Mouse (Mus musculus) megakaryocyte progenitor cell, adult 5-6 weeks (primary cell): ENCODE results near the gene Col5a2. TPM values are rescaled to one million over a fixed set of nuclear protein-coding genes. Genes with fewer than 3 reads are reported as not detected.
A peak's percentile ranks its signal among the peaks of the same experiment; 100 is the strongest.
"Not testable (repeated sequence)": the region's sequence is repeated elsewhere in the genome, so short reads cannot be mapped to it uniquely, and the experiment has no call there.

Source experiments
- ATAC-seq: replicated peaks from 2 replicates; pipeline ENCODE4 v1.8.0; 2016; ENCODE audit warnings: mild to moderate bottlenecking, moderate TSS enrichment, inconsistent platforms; ENCODE audit not compliant: poor library complexity
- total RNA-seq, 2 experiments: library from RNA; stranded (forward) in 1 of 2; stranded (reverse) in 1 of 2; fragments of 157-497, 149-512 nt in 1 of 2; fragments of 200-1000 nt in 1 of 2; gene quantifications; 2 replicates each; pipeline versions ENCODE4 v1.2.3 to v1.2.4; 2015 to 2017

Gene Col5a2
- total RNA-seq (2015) (not detected in 2 replicates), total RNA-seq (2017) (not detected in 2 replicates)

DNA sequence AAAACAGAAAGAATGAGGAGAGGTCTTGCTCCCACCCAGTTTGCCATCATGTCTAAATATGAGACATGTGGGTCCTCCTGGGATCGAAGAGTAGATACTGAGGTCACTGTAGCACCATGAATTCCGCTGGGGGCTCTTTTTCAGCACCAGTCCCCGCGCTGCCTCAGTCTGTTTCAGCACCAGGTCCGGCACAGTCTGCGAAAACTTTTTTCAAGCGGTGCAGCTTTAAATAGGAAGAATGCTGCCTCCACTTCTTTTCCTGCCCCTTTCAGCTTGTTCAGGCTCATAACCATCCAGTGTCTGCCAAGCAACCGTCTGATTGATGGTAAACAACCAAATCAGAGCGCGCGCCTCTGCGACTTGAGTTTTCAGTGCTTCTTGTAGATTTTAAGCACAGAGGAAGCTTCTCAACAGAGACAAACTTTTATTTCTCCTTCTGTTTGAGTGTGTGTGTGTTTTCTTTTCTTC is at the start of gene Col5a2:
Gene Col5a2 (minus strand): TSS at position 418 of the 468 bp plus-strand sequence.
- ATAC-seq, result no peak

DNA sequence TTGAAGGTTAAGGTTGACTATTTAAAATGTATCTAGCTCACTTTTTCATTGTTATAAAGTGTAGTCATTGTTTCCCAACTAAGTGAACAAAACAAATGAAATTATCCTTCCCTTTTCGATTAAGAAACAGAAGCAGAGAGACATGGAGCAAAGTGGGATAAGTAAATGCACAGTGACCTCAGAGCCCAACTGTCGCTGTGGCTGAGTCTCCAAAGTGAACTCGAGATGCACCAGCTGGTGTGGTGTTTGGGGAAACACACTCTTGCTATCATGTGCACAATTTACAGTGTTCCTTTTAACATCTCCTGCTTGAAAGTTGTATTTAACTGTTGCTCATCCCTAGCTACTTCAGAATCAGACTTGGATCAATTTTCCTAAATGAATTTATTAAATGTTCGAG is 47.4 kb upstream of the Col5a2 start:
- no peak for ATAC-seq

DNA sequence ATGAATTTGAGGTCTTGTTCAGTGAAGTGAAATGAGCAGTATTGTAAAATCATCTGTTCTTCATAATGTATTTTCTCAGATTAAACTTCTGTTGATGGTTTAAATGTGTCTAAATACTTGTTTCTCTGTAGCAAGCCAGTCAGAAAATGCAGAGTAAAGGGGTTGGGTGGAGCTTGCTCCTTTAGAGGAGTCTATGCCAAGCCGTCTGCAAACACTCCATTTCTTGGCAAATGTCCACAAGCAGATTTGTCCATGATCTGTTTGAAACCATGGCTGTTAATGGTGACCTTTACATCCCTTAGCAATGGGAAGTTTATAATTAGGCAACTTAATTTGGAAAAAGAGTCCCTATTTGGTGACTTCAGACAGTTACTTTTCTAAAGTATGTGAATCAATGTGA is 38.8 kb upstream of the Col5a2 start:
- ATAC-seq, result no peak

DNA sequence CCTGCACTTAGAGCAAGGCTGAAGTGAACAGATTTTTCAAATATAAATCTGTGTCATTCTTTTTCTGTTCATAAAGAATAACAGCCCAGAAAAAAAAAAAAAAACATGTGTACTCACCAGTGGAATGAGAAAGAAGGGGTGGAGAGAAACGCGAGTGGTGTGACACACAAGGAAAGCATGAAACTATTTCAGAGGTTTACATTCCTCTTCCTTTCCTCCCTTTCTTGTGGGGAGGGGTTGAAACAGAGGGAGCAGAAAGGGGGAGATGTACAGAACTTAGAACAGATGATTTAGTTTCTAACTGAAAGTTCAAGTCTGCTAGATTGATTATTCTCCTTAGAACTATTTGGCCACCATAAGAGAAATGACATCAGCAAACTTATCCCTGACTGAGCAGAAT is 38.1 kb upstream of the Col5a2 start:
- ATAC-seq, result no peak

DNA sequence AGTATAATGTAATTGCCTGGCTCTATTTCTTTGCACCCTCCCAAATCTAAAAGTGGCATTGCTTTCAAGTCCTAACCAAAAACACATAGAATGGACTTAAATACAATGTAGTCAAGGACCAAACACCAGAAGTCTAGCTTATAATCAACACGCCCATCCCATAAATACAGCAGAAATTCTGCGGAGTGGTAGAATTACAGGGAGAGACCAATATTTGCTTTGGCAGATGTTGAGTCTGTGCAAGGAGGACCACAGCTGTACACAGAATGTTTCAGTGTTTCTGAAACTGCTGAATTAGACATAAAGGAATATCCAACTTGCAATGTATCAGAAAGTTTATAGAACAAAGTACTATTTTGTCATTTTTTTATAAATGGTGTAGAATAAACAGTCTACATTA is 28.4 kb upstream of the Col5a2 start:
- no peak for ATAC-seq

DNA sequence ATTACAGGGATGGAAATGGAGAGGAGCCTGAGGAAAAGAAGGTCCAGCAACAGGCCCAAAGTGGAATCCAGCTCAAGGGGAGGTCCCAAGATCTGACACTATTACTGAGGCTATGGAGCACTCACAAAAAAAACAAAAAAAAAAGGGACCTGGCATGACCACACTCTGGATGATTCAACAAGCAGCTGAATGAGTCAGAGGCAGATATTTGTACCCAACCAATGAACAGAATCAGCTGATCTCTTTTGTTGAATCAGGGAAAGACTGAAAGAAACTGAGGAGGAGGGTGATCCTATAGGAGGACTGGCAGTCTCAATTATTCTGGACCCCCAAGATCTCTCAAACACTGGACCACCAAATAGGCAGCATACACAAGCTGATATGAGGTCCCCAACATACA is 24.4 kb upstream of the Col5a2 start:
- ATAC-seq, result not testable (repeated sequence)

DNA sequence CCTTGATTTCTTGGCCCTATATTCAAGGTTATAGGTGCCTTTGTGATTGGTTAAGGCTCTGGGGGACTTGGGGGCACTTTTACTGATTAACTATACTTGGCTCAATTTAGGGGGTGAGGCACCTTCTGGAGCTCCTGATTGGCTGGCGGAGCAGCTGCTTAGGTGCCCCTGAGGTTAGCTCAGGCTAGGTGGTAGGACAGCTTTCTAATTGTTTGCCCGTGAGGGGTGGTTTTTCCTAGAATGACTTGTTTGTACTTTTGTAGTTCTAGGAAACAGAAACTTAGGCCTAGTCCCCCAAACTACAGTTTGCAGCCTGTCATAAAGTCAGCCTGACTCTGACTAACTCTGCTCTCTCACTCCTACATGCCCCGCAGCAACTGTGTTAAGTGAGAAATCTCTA is 20.5 kb upstream of the Col5a2 start:
- no peak for ATAC-seq

DNA sequence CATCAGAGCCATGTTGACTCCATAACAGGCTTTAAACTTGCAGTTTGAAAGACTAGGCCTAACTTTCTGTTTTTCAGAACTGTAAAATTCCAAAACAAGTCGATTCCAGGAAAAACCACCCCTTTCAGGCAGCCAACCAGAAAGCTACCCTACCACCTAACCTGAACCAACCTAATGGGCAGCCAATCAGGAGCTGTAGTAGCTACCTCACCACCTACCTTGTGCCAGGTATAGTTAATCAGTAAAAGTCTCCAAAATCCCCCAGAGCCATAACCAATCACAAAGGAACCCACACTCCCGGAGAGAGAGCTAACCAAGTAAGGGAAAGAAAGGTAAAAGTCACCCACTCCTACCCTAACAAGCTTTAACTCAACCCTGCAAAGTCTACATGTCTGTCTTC is 18.4 kb upstream of the Col5a2 start:
- no peak for ATAC-seq

DNA sequence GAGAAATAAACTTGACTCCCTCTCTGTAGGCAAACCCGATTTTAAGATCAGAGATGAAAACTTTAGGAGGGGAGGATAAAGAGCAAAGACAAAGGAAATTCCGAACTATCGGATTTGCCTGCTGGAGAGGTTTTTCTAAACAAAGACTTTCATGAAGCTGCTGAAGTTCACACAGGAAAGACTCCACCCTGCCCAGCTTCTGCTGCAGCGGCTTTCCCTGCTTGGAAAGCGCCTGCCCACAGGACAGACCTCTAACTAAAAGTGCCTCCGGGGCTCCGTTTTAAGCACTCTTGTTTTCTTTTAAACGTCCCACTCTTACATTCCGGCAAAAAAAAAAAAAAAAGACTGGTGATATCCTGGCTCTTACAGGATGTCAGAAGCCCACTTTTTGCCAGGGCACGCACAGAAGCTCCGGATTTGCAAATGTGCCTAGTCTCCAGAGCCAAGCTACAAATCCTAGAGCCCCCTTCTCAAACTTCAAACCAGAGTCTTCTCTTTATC is 791 bp downstream of the Col5a2 start:
- ATAC-seq, result no peak

DNA sequence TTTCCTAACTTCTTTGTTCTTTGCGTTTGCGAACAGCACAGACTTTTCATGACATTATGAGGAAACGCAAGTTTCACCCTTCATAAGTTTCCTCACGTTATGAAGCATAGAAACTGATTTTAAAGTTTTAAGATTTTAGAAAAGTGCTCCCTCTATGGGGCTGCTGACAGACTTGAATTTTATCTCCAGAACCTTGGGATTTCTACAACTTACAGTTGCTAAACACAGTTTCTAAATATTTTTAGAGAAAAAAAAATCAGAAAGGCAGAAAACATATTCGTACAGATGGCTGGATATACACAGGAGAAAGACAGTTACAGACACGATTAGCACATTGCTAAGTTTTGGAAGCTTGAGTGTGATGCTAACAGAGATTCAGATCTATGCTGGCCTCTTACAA is 1.6 kb downstream of the Col5a2 start:
- ATAC-seq, result no peak

DNA sequence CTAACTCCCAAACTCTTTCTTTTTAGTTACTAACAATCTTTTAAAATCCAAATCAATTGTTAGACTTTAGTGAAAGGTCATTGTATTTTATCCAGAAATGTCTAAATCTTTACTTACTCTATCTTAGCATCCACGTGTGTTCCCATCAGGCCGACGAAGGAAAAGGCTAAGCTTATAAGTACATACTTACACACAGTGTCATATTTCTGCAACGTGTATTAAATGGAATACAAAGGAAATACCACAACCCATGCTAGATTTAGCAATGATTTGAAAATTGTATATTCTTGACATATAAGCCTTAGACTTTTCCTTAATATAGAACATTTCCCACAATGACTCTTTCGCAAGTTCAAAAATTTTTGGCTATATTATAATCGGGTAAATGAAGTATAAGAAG is 2.6 kb downstream of the Col5a2 start:
- no peak for ATAC-seq

DNA sequence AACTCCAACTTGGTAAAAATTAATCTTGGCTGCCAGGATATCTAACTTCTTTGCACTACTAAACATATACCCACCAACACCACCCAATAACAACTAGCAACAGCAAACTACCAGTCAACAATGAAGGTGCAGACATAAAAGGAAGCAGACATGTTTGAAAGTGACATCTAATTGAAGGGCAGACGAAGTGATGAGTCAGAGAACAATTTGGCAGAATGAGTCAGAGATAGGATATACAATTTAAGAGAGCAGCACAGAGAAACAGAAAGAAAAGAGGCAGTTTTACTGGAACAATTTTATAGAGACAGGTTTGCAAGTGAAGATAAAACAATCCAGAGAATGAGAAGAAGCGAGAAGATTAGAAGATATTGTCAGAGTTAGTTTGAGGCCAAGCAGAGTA is 8.1 kb downstream of the Col5a2 start:
- ATAC-seq, result no peak

DNA sequence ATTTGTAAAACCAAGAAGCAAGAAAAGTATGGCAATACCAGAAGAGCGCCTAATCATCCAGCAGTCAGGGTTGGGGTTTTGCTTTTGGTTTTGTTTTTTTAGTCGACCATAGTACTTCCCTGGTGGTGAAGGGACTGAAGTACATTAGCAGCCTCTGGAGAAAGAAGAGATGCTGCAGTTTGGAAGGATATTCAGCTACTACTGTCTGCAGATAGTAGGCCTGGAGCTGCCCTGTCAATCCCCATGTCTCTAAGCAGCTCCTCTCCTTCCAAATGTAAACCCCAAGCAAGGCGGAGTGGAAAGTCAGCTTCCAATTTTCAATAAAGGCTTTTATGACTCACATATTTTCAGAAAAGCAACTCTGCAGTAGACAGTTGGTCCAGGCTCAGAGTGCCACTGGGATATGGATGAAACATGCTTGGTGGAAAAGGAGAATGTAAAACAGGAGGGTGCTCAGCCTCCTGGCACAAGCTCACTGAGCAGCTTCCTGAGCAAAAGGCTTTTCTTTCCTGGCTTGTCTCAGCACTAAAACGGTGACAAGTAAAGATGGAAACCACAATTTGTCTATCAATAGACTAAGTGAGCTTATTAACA is 10.9 kb downstream of the Col5a2 start:
- ATAC-seq, result no peak

DNA sequence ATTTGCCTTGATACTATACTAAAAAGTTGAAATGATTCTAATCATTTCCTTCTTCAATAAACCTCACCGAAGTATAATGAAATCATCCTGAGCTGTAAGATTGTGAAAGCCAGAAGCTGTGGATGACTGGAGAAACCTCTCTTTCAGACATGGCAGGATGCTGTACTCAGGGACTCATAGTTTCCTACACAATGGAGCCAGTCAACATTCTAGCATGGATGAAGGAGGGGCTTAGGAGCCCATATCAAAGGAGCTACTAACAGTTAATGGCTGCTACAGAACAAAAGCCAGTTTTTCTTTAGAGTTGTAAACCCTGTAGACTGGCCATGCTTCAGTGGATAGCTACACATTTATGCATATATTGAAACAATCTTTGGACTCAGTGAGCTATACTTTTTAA is 12.6 kb downstream of the Col5a2 start:
- no peak for ATAC-seq

DNA sequence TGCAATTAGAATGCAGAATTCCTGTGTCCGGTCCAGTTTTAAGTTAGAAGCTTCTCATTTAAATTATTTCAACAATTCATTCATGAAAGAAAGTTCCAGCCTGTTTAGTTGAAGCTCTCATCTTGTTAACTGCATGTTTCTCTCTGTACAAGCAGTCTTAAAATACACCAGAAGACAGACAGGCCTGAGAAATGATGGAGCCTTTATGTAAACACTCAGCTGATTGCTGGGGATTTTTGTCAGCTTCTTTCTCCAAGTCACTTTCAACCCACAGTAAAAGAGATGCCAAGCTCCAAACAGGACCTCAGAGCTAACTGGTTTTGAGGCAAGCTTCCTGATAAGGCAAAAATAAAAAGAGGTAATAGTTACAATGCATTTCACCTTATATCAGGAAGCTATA is 14.8 kb downstream of the Col5a2 start:
- ATAC-seq, result no peak

DNA sequence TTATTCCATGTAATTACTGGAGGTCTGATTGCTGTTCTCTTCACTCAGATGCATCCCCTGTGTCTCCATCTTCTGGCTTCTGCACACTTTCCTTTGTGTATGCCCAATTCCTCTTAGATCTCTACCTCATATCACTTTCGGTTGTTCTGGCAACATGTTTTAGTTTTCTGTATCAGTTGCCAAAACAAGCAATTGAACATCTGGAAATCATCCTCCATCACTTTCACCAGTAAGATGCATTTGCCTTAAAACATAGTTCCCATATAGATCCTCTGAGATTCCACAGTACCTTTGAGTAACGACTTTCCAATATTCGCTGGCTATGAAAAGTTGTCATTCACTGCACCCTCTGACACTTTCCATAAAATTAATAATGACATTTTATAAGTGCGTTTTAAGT is 20.1 kb downstream of the Col5a2 start:
- ATAC-seq, result no peak

DNA sequence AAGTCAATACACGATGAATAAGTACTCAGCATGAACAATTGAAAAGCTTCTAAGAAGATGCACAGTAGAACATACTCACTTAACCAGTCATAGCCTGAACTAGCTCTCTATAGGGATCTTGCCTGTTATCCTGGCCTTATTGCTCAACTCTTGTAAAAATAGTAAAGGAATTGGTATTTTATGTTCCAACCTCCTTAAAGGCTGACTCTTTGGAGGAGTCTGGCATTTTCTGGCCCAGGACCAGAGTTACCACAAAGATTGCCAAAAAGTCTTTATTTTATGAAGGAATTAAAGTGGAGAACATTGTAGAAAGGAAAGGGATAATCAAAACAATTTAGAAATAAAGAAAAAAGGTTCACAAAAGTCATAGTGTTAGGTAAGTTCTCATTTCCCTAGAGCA is 21.2 kb downstream of the Col5a2 start:
- no peak for ATAC-seq

DNA sequence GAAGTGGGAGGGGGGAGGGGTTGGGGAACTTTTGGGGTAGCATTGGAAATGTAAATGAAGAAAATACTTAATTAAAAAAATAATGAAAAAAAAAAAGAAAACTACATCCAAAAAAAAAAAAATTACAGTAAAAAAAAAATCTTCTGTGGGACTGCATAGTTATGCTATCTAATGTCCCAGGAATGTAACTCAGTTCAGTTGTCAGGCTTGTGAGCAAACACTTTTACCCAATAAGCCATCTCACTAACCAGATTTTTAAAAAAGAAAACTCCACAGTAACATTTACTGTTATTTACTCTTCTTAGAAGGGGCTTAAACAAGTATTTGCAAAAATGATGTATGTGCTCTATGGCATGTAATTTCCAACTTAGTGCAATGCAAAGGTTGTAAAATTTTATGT is 24.0 kb downstream of the Col5a2 start:
- no peak for ATAC-seq

DNA sequence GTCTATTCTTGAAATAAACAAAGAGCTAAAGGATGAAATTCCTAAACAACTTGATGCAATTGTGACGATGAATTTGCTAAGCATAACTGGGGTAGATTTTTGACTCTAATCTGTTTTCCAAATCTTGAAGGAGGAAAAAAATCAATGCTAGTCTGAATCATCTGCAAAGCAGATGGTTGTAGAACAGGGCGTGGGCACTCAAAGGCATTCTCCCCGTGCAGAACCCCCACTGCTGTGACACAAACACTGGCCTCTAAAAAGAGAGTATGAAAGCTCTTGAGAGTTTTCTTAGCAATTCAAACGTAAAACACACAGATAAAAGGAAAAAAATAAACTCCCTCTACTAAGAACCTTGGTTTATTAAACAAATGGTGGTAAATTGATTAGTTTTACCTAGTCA is 30.3 kb downstream of the Col5a2 start:
- ATAC-seq, result no peak

DNA sequence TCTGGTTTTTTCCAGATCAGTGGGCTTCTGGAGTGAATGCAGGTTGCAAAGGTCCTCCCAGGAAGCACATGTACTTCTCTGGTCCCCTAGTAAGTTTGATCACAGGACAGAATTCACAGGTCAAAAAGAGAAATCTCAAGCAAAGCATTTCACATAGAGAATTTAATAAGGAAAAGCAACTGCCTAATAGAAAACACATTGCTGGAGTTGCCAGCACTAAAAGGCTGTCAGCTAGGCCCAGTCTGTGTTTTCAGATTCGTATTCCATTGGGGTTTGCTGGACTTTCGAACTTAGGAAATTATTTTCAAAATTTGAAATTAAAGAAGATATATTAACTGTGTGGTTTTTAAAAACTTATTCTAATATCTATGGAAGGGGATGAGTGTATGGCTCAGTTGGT is 42.3 kb downstream of the Col5a2 start:
- ATAC-seq, result no peak

DNA sequence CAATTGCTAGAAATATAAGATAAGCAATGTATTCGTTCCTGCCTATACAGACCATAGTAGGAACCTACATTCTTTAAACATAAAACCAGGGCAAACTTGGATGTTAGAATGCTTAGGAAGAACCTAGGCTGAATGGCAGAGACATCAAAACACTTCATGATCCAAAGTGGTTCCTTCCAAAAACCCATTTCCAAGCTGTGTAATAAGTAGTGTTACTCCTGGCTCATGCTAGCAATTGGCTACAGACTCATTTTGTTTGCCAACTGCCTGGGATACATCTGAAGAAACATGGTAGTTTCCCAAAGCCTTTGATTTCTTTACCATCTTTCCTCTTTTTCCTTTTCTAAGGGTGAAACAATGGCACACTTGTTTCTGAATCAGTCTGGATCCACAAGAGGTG is 47.3 kb downstream of the Col5a2 start:
- no peak for ATAC-seq

DNA sequence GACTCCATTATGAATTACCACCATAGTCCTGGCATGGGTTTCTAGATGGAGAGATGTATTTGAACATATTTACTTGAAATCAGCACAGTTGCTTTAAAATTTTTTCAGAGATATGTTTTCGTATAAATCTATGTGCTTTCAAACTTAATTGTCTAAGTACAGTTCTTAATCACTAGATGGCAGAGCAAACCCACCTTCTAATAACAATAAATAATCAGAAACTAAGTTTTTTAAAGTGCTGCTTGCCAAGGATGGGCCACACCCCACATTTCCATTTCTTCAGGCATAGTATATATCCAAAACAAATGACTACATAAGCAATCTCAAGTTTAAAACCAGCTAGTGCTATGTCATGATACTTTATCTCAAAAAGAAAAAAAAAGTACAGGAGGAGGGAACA is 54.2 kb downstream of the Col5a2 start:
- no peak for ATAC-seq

DNA sequence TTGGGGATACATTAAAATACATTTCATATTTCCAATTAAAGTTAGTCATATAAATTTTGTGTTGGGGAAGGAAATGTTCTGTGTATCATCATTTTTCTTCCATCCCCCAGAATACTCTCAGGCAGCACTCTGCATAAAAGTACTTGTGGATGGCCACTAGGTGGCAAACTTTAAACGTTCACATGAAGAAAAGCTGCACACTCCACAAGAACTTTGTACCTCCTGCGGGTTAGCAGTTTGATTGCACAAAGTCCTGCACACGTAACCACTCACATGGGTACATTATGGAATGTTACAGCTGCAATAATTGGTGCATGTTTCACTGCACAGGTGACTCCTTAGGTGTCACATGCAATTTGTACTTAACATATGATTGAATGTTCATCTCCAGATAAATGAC is 71.2 kb downstream of the Col5a2 start:
- peak; percentile 95 for ATAC-seq
